ENCODE assay signal across 24 mouse cellular contexts in genomic region chr3:38875872-38876271, GRCm38 (mm10). TPM values are rescaled to one million over a fixed set of nuclear protein-coding genes. Genes with fewer than 3 reads are reported as not detected.
DNase-seq lines count a peak whose midpoint lies in the region; ATAC-seq and TF ChIP-seq lines count a peak whose summit lies in the region.
"Had no signal": no experiment of that assay in that cellular context is flagged by ENCODE, and none has a peak within 500 bp of the region (broad histone marks: within the 10 kb centered on the region; RNA-seq: fewer than 3 reads in every experiment).

No protein-coding gene starts in this region.

- H3K4me1 ChIP-seq in hindbrain, postnatal 0 days (ENCODE audit: insufficient read depth, low read length): no peaks in the 10 kb centered on the region
- no peaks in the 10 kb centered on the region for H3K4me1 ChIP-seq in hindbrain, embryonic 12.5 days
- H3K4me1 ChIP-seq in liver, postnatal 0 days (ENCODE audit: insufficient read depth): no peaks in the 10 kb centered on the region
- H3K4me1 ChIP-seq in liver, embryonic 12.5 days: no peaks in the 10 kb centered on the region
- no peaks in the 10 kb centered on the region for H3K4me1 ChIP-seq in stomach, postnatal 0 days (replicated peaks; ENCODE audit: control insufficient read depth, insufficient read depth)
- H3K4me1 ChIP-seq: heart, embryonic 15.5 days; hindbrain, embryonic 15.5 days; intestine, embryonic 15.5 days; limb, embryonic 12.5 days; liver, embryonic 13.5 days had no signal

- no peaks in the 10 kb centered on the region for H3K9me3 ChIP-seq in hindbrain, postnatal 0 days (ENCODE audit: low read length)
- H3K9me3 ChIP-seq in hindbrain, embryonic 12.5 days (replicated peaks): 0 out of 2 replicates have a peak, but pooled peaks cover 3% of the 10 kb centered on the region
- no peaks in the 10 kb centered on the region for H3K9me3 ChIP-seq in liver, postnatal 0 days (ENCODE audit: low read length)
- H3K9me3 ChIP-seq in liver, embryonic 12.5 days (replicated peaks): no peaks in the 10 kb centered on the region
- H3K9me3 ChIP-seq in stomach, postnatal 0 days (ENCODE audit: control insufficient read depth, low read length): no peaks in the 10 kb centered on the region
- H3K9me3 ChIP-seq: heart, embryonic 15.5 days; hindbrain, embryonic 15.5 days; intestine, embryonic 15.5 days; liver, embryonic 13.5 days had no signal

- no peak for ATAC-seq in hindbrain, postnatal 0 days
- ATAC-seq in hindbrain, embryonic 12.5 days (ENCODE audit: low FRiP score): no peak
- no peak for ATAC-seq in liver, postnatal 0 days
- no peak for ATAC-seq in liver, embryonic 12.5 days
- no peak for ATAC-seq in stomach, postnatal 0 days (ENCODE audit: low FRiP score, low TSS enrichment)
- ATAC-seq: CD4-positive, CD25-positive, alpha-beta regulatory T cell, adult 4 months; forebrain, postnatal 0 days; intestine, embryonic 15.5 days; lung, postnatal 0 days had no signal

- no peak for DNase-seq in hindbrain, postnatal 0 days (ENCODE audit: low spot score)
- no peak for DNase-seq in liver, postnatal 0 days
- DNase-seq in ES-CJ7 (ENCODE audit: low read depth, low spot score) (peak; percentile 45), adipocyte (ENCODE audit: low spot score) (no peak)
- no peak for DNase-seq in stomach, postnatal 0 days (ENCODE audit: low spot score)
- DNase-seq: cerebellum, adult 18-20 months; cerebellum, postnatal 14 days; forebrain, postnatal 0 days; gastrocnemius, postnatal 25 days; heart, postnatal 4 days; kidney, postnatal 4 days; layer of hippocampus, adult 9-11 months; liver, embryonic 13.5 days; thymus, adult 2 months had no signal

- no peak overlapping the region for H3K4me2 ChIP-seq in hindbrain, postnatal 0 days (ENCODE audit: low read depth, low read length)
- no peak overlapping the region for H3K4me2 ChIP-seq in hindbrain, embryonic 12.5 days (replicated peaks)
- H3K4me2 ChIP-seq in liver, postnatal 0 days (ENCODE audit: low read depth, low read length): no peak overlapping the region
- H3K4me2 ChIP-seq in liver, embryonic 12.5 days: no peak overlapping the region
- no peak overlapping the region for H3K4me2 ChIP-seq in stomach, postnatal 0 days (replicated peaks; ENCODE audit: low read depth)
- H3K4me2 ChIP-seq: heart, embryonic 15.5 days; hindbrain, embryonic 15.5 days; intestine, embryonic 15.5 days; limb, embryonic 12.5 days; liver, embryonic 13.5 days had no signal

- no peaks in the 10 kb centered on the region for H3K36me3 ChIP-seq in hindbrain, postnatal 0 days (ENCODE audit: insufficient read depth, low read length)
- H3K36me3 ChIP-seq in hindbrain, embryonic 12.5 days: no peaks in the 10 kb centered on the region
- no peaks in the 10 kb centered on the region for H3K36me3 ChIP-seq in liver, postnatal 0 days (replicated peaks; ENCODE audit: insufficient read depth, low read length)
- no peaks in the 10 kb centered on the region for H3K36me3 ChIP-seq in liver, embryonic 12.5 days
- H3K36me3 ChIP-seq in stomach, postnatal 0 days (ENCODE audit: control insufficient read depth, insufficient read depth, low read length): no peaks in the 10 kb centered on the region
- H3K36me3 ChIP-seq: heart, embryonic 15.5 days; intestine, embryonic 15.5 days; limb, embryonic 12.5 days; liver, embryonic 13.5 days had no signal

- H3K27me3 ChIP-seq in hindbrain, postnatal 0 days (ENCODE audit: insufficient read depth, low read length): no peaks in the 10 kb centered on the region
- no peaks in the 10 kb centered on the region for H3K27me3 ChIP-seq in hindbrain, embryonic 12.5 days
- no peaks in the 10 kb centered on the region for H3K27me3 ChIP-seq in liver, postnatal 0 days (ENCODE audit: insufficient read depth, low read length)
- H3K27me3 ChIP-seq in liver, embryonic 12.5 days (replicated peaks): no peaks in the 10 kb centered on the region
- no peaks in the 10 kb centered on the region for H3K27me3 ChIP-seq in stomach, postnatal 0 days (ENCODE audit: control insufficient read depth, insufficient read depth, low read length)
- H3K27me3 ChIP-seq: heart, embryonic 15.5 days; hindbrain, embryonic 15.5 days; intestine, embryonic 15.5 days; limb, embryonic 12.5 days; liver, embryonic 13.5 days had no signal

- no peak overlapping the region for H3K9ac ChIP-seq in hindbrain, postnatal 0 days (replicated peaks; ENCODE audit: low read length)
- no peak overlapping the region for H3K9ac ChIP-seq in hindbrain, embryonic 12.5 days
- no peak overlapping the region for H3K9ac ChIP-seq in liver, postnatal 0 days (replicated peaks)
- no peak overlapping the region for H3K9ac ChIP-seq in liver, embryonic 12.5 days
- no peak overlapping the region for H3K9ac ChIP-seq in stomach, postnatal 0 days (ENCODE audit: low read length)
- H3K9ac ChIP-seq: forebrain, postnatal 0 days; heart, embryonic 15.5 days; hindbrain, embryonic 15.5 days; intestine, embryonic 15.5 days; limb, embryonic 12.5 days; liver, embryonic 13.5 days had no signal

- TF ChIP-seq CTCF in hindbrain, postnatal 0 days (IDR thresholded peaks at IDR 0.05; ENCODE audit: low read depth): peak; percentile 22; the same call in 1 of the 2 replicates
- peak; percentile 24; the same call in 1 of the 2 replicates for TF ChIP-seq CTCF in liver, postnatal 0 days (IDR thresholded peaks at IDR 0.05; ENCODE audit: low read depth)
- peak; percentile 26; the same call in 1 of the 2 replicates for TF ChIP-seq CTCF in stomach, postnatal 0 days (IDR thresholded peaks at IDR 0.05; ENCODE audit: low read depth)

- no peak for TF ChIP-seq EP300 in liver, postnatal 0 days (IDR thresholded peaks at IDR 0.05; ENCODE audit: low read depth)
- no peak for TF ChIP-seq EP300 in stomach, postnatal 0 days (optimal IDR thresholded peaks at IDR 0.05)

- no peak overlapping the region for H3K4me3 ChIP-seq in hindbrain, postnatal 0 days (ENCODE audit: low read length)
- H3K4me3 ChIP-seq in hindbrain, embryonic 12.5 days: no peak overlapping the region
- no peak overlapping the region for H3K4me3 ChIP-seq in liver, postnatal 0 days (ENCODE audit: low read depth, low read length)
- H3K4me3 ChIP-seq in liver, embryonic 12.5 days: no peak overlapping the region
- no peak overlapping the region for H3K4me3 ChIP-seq in stomach, postnatal 0 days (ENCODE audit: low read depth, low read length)
- H3K4me3 ChIP-seq: heart, embryonic 15.5 days; hindbrain, embryonic 15.5 days; intestine, embryonic 15.5 days; limb, embryonic 12.5 days; liver, embryonic 13.5 days had no signal

- 94% methylated on average over 2 of the region's 2 CpGs for WGBS in hindbrain, postnatal 0 days
- 93% methylated on average over 2 of the region's 2 CpGs for WGBS in hindbrain, embryonic 12.5 days
- WGBS in liver, postnatal 0 days (ENCODE audit: insufficient replicate concordance): 74% methylated on average over 2 of the region's 2 CpGs
- WGBS in liver, embryonic 12.5 days (ENCODE audit: insufficient replicate concordance): 75% methylated on average over 2 of the region's 2 CpGs
- WGBS in stomach, postnatal 0 days: 91% methylated on average over 2 of the region's 2 CpGs

- no peak overlapping the region for H3K27ac ChIP-seq in hindbrain, postnatal 0 days
- no peak overlapping the region for H3K27ac ChIP-seq in hindbrain, embryonic 12.5 days
- H3K27ac ChIP-seq in liver, postnatal 0 days (ENCODE audit: low read depth): no peak overlapping the region
- no peak overlapping the region for H3K27ac ChIP-seq in liver, embryonic 12.5 days
- H3K27ac ChIP-seq in stomach, postnatal 0 days (replicated peaks): no peak overlapping the region
- H3K27ac ChIP-seq: heart, embryonic 15.5 days; hindbrain, embryonic 15.5 days; intestine, embryonic 15.5 days; limb, embryonic 12.5 days; liver, embryonic 13.5 days; macrophage had no signal

RNA-seq across cellular contexts. Expression of gene Fat4, which starts 10.9 kb away (rescaled TPM):
- total RNA-seq in hindbrain, postnatal 0 days (2014; rRNA removed): 66.0 and 75.0 TPM in 2 replicates
- polyA plus RNA-seq in hindbrain, postnatal 0 days (2015; fragmentation: Nextera tagmentation; extraction: Ambion mirVana): 4.1 and 4.2 TPM in 2 replicates
- polyA plus RNA-seq in hindbrain, embryonic 12.5 days (2016; fragmentation: Nextera tagmentation; extraction: Ambion mirVana): 14.6 and 17.1 TPM in 2 replicates
- 0.22 and 0.26 TPM in 2 replicates for polyA plus RNA-seq in liver, postnatal 0 days (2015; fragmentation: Nextera tagmentation; extraction: Ambion mirVana)
- polyA plus RNA-seq in liver, embryonic 12.5 days (2016; fragmentation: Nextera tagmentation; extraction: Ambion mirVana): 1.1 and 1.2 TPM in 2 replicates
- 2.4 and 2.6 TPM in 2 replicates for polyA plus RNA-seq in stomach, postnatal 0 days (2015; fragmentation: Nextera tagmentation; extraction: Ambion mirVana)
- total RNA-seq: monocyte, adult 5-6 weeks had no signal
- polyA plus RNA-seq: CD4-positive, CD25-positive, alpha-beta regulatory T cell, adult 4 months had no signal
